Mouse (Mus musculus) G1E-ER4 (cell line): Measurements from ENCODE around the gene Faxc. TPM values are rescaled to one million over a fixed set of nuclear protein-coding genes. Genes with fewer than 3 reads are reported as not detected.

Experiments used
- GATA1 ChIP-seq: IDR thresholded peaks from one replicate; pipeline ENCODE4 v1.8.0; 2012; ENCODE audit warnings: low read length, inconsistent platforms
- polyA plus RNA-seq: library from polyadenylated mRNA; stranded (reverse); fragments of >175 nt; gene quantifications from 2 replicates; pipeline ENCODE4 v1.2.3, GENCODE M21; 2012

Faxc gene
- polyA plus RNA-seq: not detected in 2 replicates

- TF ChIP-seq GATA1: no peak
Observed at GRCm38 (mm10) chr4:21930971-21931771, at the start of gene Faxc. Faxc (plus strand) TSS chr4:21931329.

GRCm38 (mm10) chr4:21882806-21883205, 48.3 kb upstream of the Faxc start:
- TF ChIP-seq GATA1: no peak

GRCm38 (mm10) chr4:21885831-21886230, 45.3 kb upstream of the Faxc start:
- no peak for TF ChIP-seq GATA1

GRCm38 (mm10) chr4:21931772-21932630, 872 bp downstream of the Faxc start:
- TF ChIP-seq GATA1: no peak

GRCm38 (mm10) chr4:21935378-21935777, 4.2 kb downstream of the Faxc start:
- no peak for TF ChIP-seq GATA1

GRCm38 (mm10) chr4:21936424-21936823, 5.3 kb downstream of the Faxc start:
- no peak for TF ChIP-seq GATA1

- TF ChIP-seq GATA1: no peak
Observed at GRCm38 (mm10) chr4:21937890-21938289, 6.8 kb downstream of the Faxc start.

GRCm38 (mm10) chr4:21944672-21945071, 13.5 kb downstream of the Faxc start:
- TF ChIP-seq GATA1: no peak

- TF ChIP-seq GATA1: no peak
Observed at GRCm38 (mm10) chr4:21951444-21951843, 20.3 kb downstream of the Faxc start.

- TF ChIP-seq GATA1: no peak
Observed at GRCm38 (mm10) chr4:21952255-21952654, 21.1 kb downstream of the Faxc start.

GRCm38 (mm10) chr4:21957570-21958321, 26.6 kb downstream of the Faxc start:
- TF ChIP-seq GATA1: no peak

- no peak for TF ChIP-seq GATA1
Observed at GRCm38 (mm10) chr4:21971949-21972348, 40.8 kb downstream of the Faxc start.

- TF ChIP-seq GATA1: no peak
Observed at GRCm38 (mm10) chr4:21974126-21974525, 43.0 kb downstream of the Faxc start.

- TF ChIP-seq GATA1: no peak
Observed at GRCm38 (mm10) chr4:21980471-21980870, 49.3 kb downstream of the Faxc start.

GRCm38 (mm10) chr4:21982449-21982848, 51.3 kb downstream of the Faxc start:
- TF ChIP-seq GATA1: no peak

GRCm38 (mm10) chr4:21986857-21987256, 55.7 kb downstream of the Faxc start:
- TF ChIP-seq GATA1: no peak
